Mouse (Mus musculus): ENCODE results near the gene Scgb1a1. TPM values are rescaled to one million over a fixed set of nuclear protein-coding genes. Genes with fewer than 3 reads are reported as not detected.

Scgb1a1 gene
- polyA plus RNA-seq, 1 experiment: 174 TPM

DNA sequence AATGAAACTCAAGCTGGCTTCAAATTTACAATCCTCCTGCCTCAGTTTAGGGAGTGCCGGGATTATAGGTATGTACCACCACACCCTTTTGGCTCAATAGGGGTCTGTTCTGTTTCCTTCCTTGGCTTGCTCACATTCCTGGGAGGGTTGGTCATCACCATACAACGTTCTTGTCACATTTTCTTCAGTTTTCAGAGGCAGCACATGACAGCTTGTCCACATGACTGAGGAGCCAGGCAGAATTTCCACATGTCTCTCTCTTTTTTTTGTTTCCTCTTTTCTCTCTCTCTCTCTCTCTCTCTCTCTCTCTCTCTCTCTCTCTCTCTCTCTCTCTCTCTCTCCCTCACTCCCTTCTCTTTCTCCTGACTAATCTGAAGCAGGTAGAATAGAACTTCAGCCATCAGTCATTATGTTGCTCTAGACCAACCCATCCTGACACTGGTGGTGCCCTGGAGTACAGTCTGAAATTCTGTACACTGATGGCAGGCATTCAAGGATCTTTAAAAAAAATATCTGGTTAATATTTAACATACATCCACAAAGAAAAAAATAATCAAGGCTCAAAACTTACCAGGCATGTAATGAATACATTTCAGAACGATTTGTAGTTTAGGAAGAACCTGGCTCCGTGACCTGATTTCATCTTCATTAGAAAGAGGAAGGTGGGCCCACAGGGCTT is 10.6 kb downstream of the Scgb1a1 start:
- DNase-seq: no peak
- Histone ChIP-seq H3K4me3 (ENCODE audit: control insufficient read depth, insufficient read depth, low read length) (no peak overlapping the region), H3K27ac (ENCODE audit: control insufficient read depth, insufficient read depth, low read length) (no peak overlapping the region), H3K36me3 (ENCODE audit: control insufficient read depth, insufficient read depth, low read length) (no peaks in the 10 kb centered on the region), H3K4me1 (replicated peaks; ENCODE audit: control insufficient read depth, insufficient read depth, low read length) (peaks cover 25% of the 10 kb centered on the region), H3K27me3 (ENCODE audit: control insufficient read depth, insufficient read depth, low read length) (no peaks in the 10 kb centered on the region)
- 84% methylated on average over 4 of the region's 4 CpGs for WGBS
- TF ChIP-seq CTCF (IDR thresholded peaks at IDR 0.05; ENCODE audit: borderline replicate concordance, control insufficient read depth, extremely low read depth, insufficient read depth, low read length, poor library complexity) (no peak), POLR2A (IDR thresholded peaks at IDR 0.05; ENCODE audit: control insufficient read depth, extremely low read depth, insufficient read depth, low read length, poor library complexity) (no peak)

DNA sequence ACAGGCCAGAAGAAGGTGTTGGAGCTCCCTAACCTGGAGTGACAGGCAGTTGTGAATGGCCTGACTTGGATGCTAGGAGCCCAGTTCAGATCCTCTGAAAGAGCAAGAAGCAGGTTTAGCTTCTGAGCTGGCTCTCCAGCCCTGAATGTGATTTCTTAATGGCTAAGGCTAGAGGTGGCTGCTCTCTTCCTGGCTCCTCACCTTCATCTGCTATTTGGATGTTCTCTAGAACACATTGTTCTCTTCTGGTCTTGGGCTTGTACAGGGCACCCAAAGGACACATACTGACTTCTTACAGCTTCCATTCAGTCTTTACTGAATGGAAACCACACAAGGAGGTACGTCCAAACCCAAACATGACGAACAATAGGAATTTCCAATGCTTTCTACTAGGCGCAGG is 11.7 kb downstream of the Scgb1a1 start:
- DNase-seq: no peak
- Histone ChIP-seq H3K4me3 (ENCODE audit: control insufficient read depth, insufficient read depth, low read length) (no peak overlapping the region), H3K27ac (ENCODE audit: control insufficient read depth, insufficient read depth, low read length) (no peak overlapping the region), H3K4me1 (replicated peaks; ENCODE audit: control insufficient read depth, insufficient read depth, low read length) (peaks cover 33% of the 10 kb centered on the region), H3K27me3 (ENCODE audit: control insufficient read depth, insufficient read depth, low read length) (no peaks in the 10 kb centered on the region), H3K36me3 (ENCODE audit: control insufficient read depth, insufficient read depth, low read length) (no peaks in the 10 kb centered on the region)
- no peak for TF ChIP-seq POLR2A (IDR thresholded peaks at IDR 0.05; ENCODE audit: control insufficient read depth, extremely low read depth, insufficient read depth, low read length, poor library complexity)
- TF ChIP-seq CTCF (IDR thresholded peaks at IDR 0.05; ENCODE audit: borderline replicate concordance, control insufficient read depth, extremely low read depth, insufficient read depth, low read length, poor library complexity): no peak
- 94% methylated on average over 3 of the region's 3 CpGs for WGBS

DNA sequence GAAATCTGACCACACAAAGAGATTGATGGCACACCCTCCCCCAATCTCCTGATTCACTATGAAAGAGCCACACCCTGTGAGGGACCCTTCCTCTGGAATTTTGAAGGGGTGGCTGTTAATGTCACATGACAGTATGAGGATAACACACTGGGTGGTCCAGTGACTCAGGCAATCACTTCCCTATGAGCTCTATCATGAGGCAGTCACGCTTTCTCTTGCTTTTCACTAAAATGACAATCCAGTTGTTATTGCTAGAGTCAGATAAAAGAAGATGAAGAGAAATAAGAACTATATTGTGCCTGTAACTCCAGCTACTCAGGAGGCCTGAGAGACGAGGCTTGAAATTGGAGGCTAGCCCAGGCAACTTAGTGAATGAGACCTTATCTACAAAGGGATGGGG is 12.2 kb downstream of the Scgb1a1 start:
- H3K27me3 ChIP-seq (ENCODE audit: control insufficient read depth, insufficient read depth, low read length): no peaks in the 10 kb centered on the region
- no peak overlapping the region for H3K27ac ChIP-seq (ENCODE audit: control insufficient read depth, insufficient read depth, low read length)
- WGBS: 85% methylated on average over 2 of the region's 2 CpGs
- no peak for TF ChIP-seq CTCF (IDR thresholded peaks at IDR 0.05; ENCODE audit: borderline replicate concordance, control insufficient read depth, extremely low read depth, insufficient read depth, low read length, poor library complexity)
- TF ChIP-seq POLR2A (IDR thresholded peaks at IDR 0.05; ENCODE audit: control insufficient read depth, extremely low read depth, insufficient read depth, low read length, poor library complexity): no peak
- no peaks in the 10 kb centered on the region for H3K36me3 ChIP-seq (ENCODE audit: control insufficient read depth, insufficient read depth, low read length)
- no peak overlapping the region for H3K4me3 ChIP-seq (ENCODE audit: control insufficient read depth, insufficient read depth, low read length)
- DNase-seq: no peak
- H3K4me1 ChIP-seq (replicated peaks; ENCODE audit: control insufficient read depth, insufficient read depth, low read length): peaks cover 36% of the 10 kb centered on the region

DNA sequence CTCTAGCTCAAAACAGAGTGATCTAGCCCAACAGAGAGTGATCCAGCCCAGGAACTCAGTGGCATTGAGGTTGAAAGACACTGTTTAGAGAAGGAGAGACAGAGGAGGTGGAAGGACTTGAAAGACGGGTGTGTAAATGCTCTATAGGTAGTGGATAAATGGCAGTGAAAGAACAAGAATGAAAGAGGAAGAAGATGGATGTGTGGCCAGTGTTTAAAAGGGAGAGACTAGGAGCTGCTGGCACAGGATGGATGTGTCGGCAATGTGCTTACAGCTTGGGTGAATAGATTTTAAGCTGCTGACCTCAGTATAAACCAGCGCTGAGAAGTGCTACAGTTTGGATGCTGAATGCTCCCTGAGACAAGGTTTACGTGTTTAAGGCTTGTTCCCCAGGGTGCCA is 13.3 kb downstream of the Scgb1a1 start:
- H3K27ac ChIP-seq (ENCODE audit: control insufficient read depth, insufficient read depth, low read length): no peak overlapping the region
- H3K4me3 ChIP-seq (ENCODE audit: control insufficient read depth, insufficient read depth, low read length): no peak overlapping the region
- TF ChIP-seq POLR2A (IDR thresholded peaks at IDR 0.05; ENCODE audit: control insufficient read depth, extremely low read depth, insufficient read depth, low read length, poor library complexity) (no peak), CTCF (IDR thresholded peaks at IDR 0.05; ENCODE audit: borderline replicate concordance, control insufficient read depth, extremely low read depth, insufficient read depth, low read length, poor library complexity) (no peak)
- 80% methylated on average over 4 of the region's 4 CpGs for WGBS
- no peaks in the 10 kb centered on the region for H3K27me3 ChIP-seq (ENCODE audit: control insufficient read depth, insufficient read depth, low read length)
- DNase-seq: no peak
- no peaks in the 10 kb centered on the region for H3K36me3 ChIP-seq (ENCODE audit: control insufficient read depth, insufficient read depth, low read length)
- H3K4me1 ChIP-seq (replicated peaks; ENCODE audit: control insufficient read depth, insufficient read depth, low read length): peaks cover 36% of the 10 kb centered on the region

DNA sequence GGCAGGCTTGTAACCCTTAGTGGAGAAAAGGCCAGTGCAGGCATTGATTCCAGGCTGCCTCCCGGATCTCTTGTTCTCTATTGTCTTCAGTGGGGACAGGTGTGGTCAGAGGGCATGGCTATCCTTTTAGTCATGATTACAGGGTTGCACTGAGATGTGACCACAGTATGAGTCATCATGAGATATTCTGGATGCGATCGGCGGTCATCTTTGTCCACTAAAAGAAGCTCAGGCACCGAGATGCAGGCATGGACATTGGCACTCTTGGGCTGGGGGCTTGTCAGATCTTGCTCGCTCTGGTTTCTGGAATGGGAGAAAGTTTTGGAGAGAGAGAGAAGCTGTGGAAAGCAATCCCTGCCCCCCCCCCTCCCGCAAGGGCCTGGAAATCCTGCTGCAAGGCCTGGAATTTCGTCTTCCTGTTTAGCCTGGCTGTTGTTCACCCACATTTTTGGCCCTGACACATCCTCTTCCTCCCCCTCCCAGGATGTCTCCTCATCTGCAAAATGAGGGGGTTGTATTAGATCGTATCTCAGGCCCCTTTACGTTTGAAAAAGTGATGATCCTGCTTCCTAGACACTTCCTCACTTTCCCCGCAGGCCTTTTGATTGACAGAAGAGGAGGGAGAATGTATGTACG is 13.9 kb downstream of the Scgb1a1 start:
- 71% methylated on average over 12 of the region's 12 CpGs for WGBS
- Histone ChIP-seq H3K36me3 (ENCODE audit: control insufficient read depth, insufficient read depth, low read length) (no peaks in the 10 kb centered on the region), H3K27ac (ENCODE audit: control insufficient read depth, insufficient read depth, low read length) (no peak overlapping the region), H3K4me1 (replicated peaks; ENCODE audit: control insufficient read depth, insufficient read depth, low read length) (peaks cover 35% of the 10 kb centered on the region), H3K27me3 (ENCODE audit: control insufficient read depth, insufficient read depth, low read length) (no peaks in the 10 kb centered on the region), H3K4me3 (ENCODE audit: control insufficient read depth, insufficient read depth, low read length) (no peak overlapping the region)
- DNase-seq: no peak
- no peak for TF ChIP-seq POLR2A (IDR thresholded peaks at IDR 0.05; ENCODE audit: control insufficient read depth, extremely low read depth, insufficient read depth, low read length, poor library complexity)
- no peak for TF ChIP-seq CTCF (IDR thresholded peaks at IDR 0.05; ENCODE audit: borderline replicate concordance, control insufficient read depth, extremely low read depth, insufficient read depth, low read length, poor library complexity)

DNA sequence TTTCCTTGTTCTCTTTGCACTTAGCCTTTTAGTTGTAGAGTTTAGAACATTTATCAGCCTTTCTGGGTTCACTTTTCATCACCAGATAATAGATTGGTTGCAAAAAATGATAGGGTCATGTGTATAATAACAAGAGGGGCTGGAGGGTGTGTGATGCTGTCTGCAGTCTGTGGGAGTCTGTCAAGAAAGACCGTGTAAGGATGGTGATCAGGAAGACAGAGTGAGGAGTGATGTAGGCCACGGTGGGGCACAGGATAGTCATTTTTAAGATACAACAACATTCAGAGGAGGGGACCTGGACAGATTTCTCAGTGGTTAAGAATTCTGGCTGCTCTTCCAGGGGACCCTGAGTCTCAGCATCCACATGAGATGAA is 15.6 kb downstream of the Scgb1a1 start:
- WGBS: 84% methylated on average over 2 of the region's 2 CpGs
- no peak for DNase-seq
- Histone ChIP-seq H3K4me3 (ENCODE audit: control insufficient read depth, insufficient read depth, low read length) (no peak overlapping the region), H3K27ac (ENCODE audit: control insufficient read depth, insufficient read depth, low read length) (no peak overlapping the region), H3K4me1 (replicated peaks; ENCODE audit: control insufficient read depth, insufficient read depth, low read length) (peaks cover 38% of the 10 kb centered on the region), H3K27me3 (ENCODE audit: control insufficient read depth, insufficient read depth, low read length) (no peaks in the 10 kb centered on the region), H3K36me3 (ENCODE audit: control insufficient read depth, insufficient read depth, low read length) (no peaks in the 10 kb centered on the region)
- TF ChIP-seq CTCF (IDR thresholded peaks at IDR 0.05; ENCODE audit: borderline replicate concordance, control insufficient read depth, extremely low read depth, insufficient read depth, low read length, poor library complexity) (no peak), POLR2A (IDR thresholded peaks at IDR 0.05; ENCODE audit: control insufficient read depth, extremely low read depth, insufficient read depth, low read length, poor library complexity) (no peak)
